ENCODE assay signal across 22 mouse cellular contexts in the genomic region with DNA sequence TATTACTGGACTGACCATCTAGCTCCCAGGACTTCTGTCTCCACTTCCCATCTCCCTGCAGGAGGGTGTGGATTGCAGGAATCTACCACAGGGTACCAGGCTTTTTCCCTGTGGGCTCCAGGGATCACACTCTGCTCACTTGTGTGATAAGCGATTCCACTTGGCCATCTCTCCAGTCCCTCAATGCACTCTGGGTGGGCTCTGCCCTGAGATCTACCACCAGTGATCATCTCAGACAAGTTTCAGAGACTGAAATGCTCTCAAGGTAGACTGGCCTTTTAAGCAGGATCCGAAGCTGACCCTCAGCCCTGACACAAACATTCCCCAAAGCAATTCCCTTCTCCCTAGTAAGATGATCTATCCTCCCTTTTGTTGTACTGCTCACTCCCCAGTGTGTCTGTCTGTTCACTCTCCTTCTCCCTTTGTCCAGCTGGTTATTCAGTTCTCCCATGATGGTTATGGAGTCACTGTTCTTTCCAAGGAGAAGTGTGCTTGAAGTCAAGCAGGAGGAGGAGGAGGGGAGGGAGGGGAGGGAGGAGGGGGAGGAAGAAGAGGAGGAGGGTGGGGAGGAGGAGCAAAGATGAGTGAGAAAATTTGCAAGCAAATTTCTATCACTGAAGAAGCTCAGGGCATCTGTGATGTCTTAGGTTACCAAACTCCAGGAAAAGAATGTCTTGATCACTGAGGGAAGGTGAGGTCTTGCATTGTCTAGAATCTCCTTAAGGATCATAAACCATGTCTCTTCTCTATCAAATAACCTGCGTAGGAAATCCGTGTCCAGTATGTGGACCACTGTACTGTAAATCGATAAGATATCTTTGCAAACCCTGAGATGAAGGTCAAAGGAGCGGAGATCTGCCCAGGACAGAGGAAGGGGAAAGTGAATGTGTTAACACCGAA. TPM values are rescaled to one million over a fixed set of nuclear protein-coding genes. Genes with fewer than 3 reads are reported as not detected.
DNase-seq lines count a peak whose midpoint lies in the region; ATAC-seq and TF ChIP-seq lines count a peak whose summit lies in the region.
"Had no signal": no experiment of that assay in that cellular context is flagged by ENCODE, and none has a peak within 500 bp of the region (broad histone marks: within the 10 kb centered on the region; RNA-seq: fewer than 3 reads in every experiment).

No protein-coding gene starts in this region.

- no peaks in the 10 kb centered on the region for H3K4me1 ChIP-seq in kidney, embryonic 14.5 days (ENCODE audit: control insufficient read depth, insufficient read depth, low read length)
- no peaks in the 10 kb centered on the region for H3K4me1 ChIP-seq in kidney, embryonic 15.5 days
- H3K4me1 ChIP-seq in kidney, embryonic 16.5 days (ENCODE audit: insufficient read depth, low read length): no peaks in the 10 kb centered on the region
- no peaks in the 10 kb centered on the region for H3K4me1 ChIP-seq in kidney, postnatal 0 days (replicated peaks; ENCODE audit: insufficient read depth, low read length)
- no peaks in the 10 kb centered on the region for H3K4me1 ChIP-seq in kidney, adult 2 months (ENCODE audit: control insufficient read depth, insufficient read depth, low read length)

- WGBS in kidney, embryonic 14.5 days: 65% methylated on average over 7 of the region's 7 CpGs
- 66% methylated on average over 7 of the region's 7 CpGs for WGBS in kidney, embryonic 15.5 days
- WGBS in kidney, embryonic 16.5 days: 59% methylated on average over 7 of the region's 7 CpGs
- WGBS in kidney, postnatal 0 days: 62% methylated on average over 7 of the region's 7 CpGs
- 48% methylated on average over 7 of the region's 7 CpGs for WGBS in kidney, adult 2 months

- H3K36me3 ChIP-seq in kidney, embryonic 14.5 days (ENCODE audit: control insufficient read depth, insufficient read depth, low read length): no peaks in the 10 kb centered on the region
- no peaks in the 10 kb centered on the region for H3K36me3 ChIP-seq in kidney, embryonic 15.5 days
- H3K36me3 ChIP-seq in kidney, embryonic 16.5 days (ENCODE audit: insufficient read depth, low read length): no peaks in the 10 kb centered on the region
- no peaks in the 10 kb centered on the region for H3K36me3 ChIP-seq in kidney, postnatal 0 days (ENCODE audit: insufficient read depth, low read length)
- no peaks in the 10 kb centered on the region for H3K36me3 ChIP-seq in kidney, adult 2 months (ENCODE audit: control insufficient read depth, insufficient read depth, low read length)
- H3K36me3 ChIP-seq: G1E had no signal

- no peak overlapping the region for H3K4me2 ChIP-seq in kidney, embryonic 14.5 days (replicated peaks; ENCODE audit: low read depth, low read length)
- H3K4me2 ChIP-seq in kidney, embryonic 15.5 days: no peak overlapping the region
- no peak overlapping the region for H3K4me2 ChIP-seq in kidney, embryonic 16.5 days (replicated peaks; ENCODE audit: low read depth, low read length)
- H3K4me2 ChIP-seq in kidney, postnatal 0 days (ENCODE audit: low read length): no peak overlapping the region

- no peak for TF ChIP-seq CTCF in kidney, postnatal 0 days (IDR thresholded peaks at IDR 0.05; ENCODE audit: low read depth)
- no peak for TF ChIP-seq CTCF in kidney, adult 2 months (conservative IDR thresholded peaks at IDR 0.05; ENCODE audit: insufficient read depth, insufficient read length, low read depth, low read length)

- peak; percentile 71; the same call in 1 of the 2 replicates for ATAC-seq in kidney, embryonic 14.5 days (ENCODE audit: low FRiP score, low TSS enrichment)
- peak; percentile 86 for ATAC-seq in kidney, embryonic 15.5 days (replicated peaks; ENCODE audit: low FRiP score)
- ATAC-seq in kidney, embryonic 16.5 days (ENCODE audit: low FRiP score, low TSS enrichment): peak; percentile 73; the same call in 1 of the 2 replicates
- ATAC-seq in kidney, postnatal 0 days (replicated peaks; ENCODE audit: low FRiP score, low read depth): peak; percentile 65; the same call in 1 of the 2 replicates
- ATAC-seq: activated CD4-positive, CD25-positive, alpha-beta regulatory T cell, adult 4 months; CD4-positive, CD25-positive, alpha-beta regulatory T cell, adult 4 months; Patski had no signal

- H3K9me3 ChIP-seq in kidney, embryonic 14.5 days (ENCODE audit: control insufficient read depth, low read length): no peaks in the 10 kb centered on the region
- H3K9me3 ChIP-seq in kidney, embryonic 15.5 days (replicated peaks): 0 out of 2 replicates have a peak, but pooled peaks cover 4% of the 10 kb centered on the region
- H3K9me3 ChIP-seq in kidney, embryonic 16.5 days (ENCODE audit: low read length): no peaks in the 10 kb centered on the region
- no peaks in the 10 kb centered on the region for H3K9me3 ChIP-seq in kidney, postnatal 0 days (replicated peaks; ENCODE audit: low read length)
- H3K9me3 ChIP-seq: G1E had no signal

- no peak overlapping the region for H3K9ac ChIP-seq in kidney, embryonic 14.5 days (ENCODE audit: low read depth, low read length)
- H3K9ac ChIP-seq in kidney, embryonic 15.5 days: no peak overlapping the region
- H3K9ac ChIP-seq in kidney, embryonic 16.5 days (replicated peaks; ENCODE audit: low read length): no peak overlapping the region
- H3K9ac ChIP-seq in kidney, postnatal 0 days (ENCODE audit: low read depth, low read length): no peak overlapping the region

- DNase-seq in kidney, postnatal 4 days: no peak
- DNase-seq in kidney, postnatal 36 days: no peak
- DNase-seq in kidney, postnatal 10 days: no peak
- peak; percentile 73 for DNase-seq in kidney, postnatal 0 days (ENCODE audit: low spot score)
- DNase-seq in kidney, adult 2 months: no peak
- DNase-seq: adrenal gland, adult 2 months; adrenal gland, adult 8-10 months; adrenal gland, postnatal 10 days; adrenal gland, postnatal 14 days; adrenal gland, postnatal 25 days; adrenal gland, postnatal 36 days; B cell, adult 2 months; cerebellum, adult 11 months; cerebellum, adult 11-12 months had no signal

- no peak overlapping the region for H3K27ac ChIP-seq in kidney, embryonic 14.5 days (ENCODE audit: low read depth, low read length)
- no peak overlapping the region for H3K27ac ChIP-seq in kidney, embryonic 15.5 days
- no peak overlapping the region for H3K27ac ChIP-seq in kidney, embryonic 16.5 days (ENCODE audit: low read length)
- H3K27ac ChIP-seq in kidney, postnatal 0 days: no peak overlapping the region
- H3K27ac ChIP-seq in kidney, adult 2 months (ENCODE audit: insufficient read depth, low read depth, low read length): no peak overlapping the region

- TF ChIP-seq POLR2A in kidney, adult 2 months (IDR thresholded peaks at IDR 0.05; ENCODE audit: low read depth, low read length): no peak

- no peak overlapping the region for H3K4me3 ChIP-seq in kidney, embryonic 14.5 days (ENCODE audit: low read length)
- no peak overlapping the region for H3K4me3 ChIP-seq in kidney, embryonic 15.5 days (replicated peaks)
- no peak overlapping the region for H3K4me3 ChIP-seq in kidney, embryonic 16.5 days (ENCODE audit: low read length)
- H3K4me3 ChIP-seq in kidney, postnatal 0 days (replicated peaks; ENCODE audit: low read depth, low read length): no peak overlapping the region
- H3K4me3 ChIP-seq in kidney, adult 2 months (ENCODE audit: insufficient read depth, low read depth, low read length): no peak overlapping the region

- no peaks in the 10 kb centered on the region for H3K27me3 ChIP-seq in kidney, embryonic 14.5 days (ENCODE audit: control insufficient read depth, insufficient read depth, low read length)
- H3K27me3 ChIP-seq in kidney, embryonic 15.5 days: no peaks in the 10 kb centered on the region
- no peaks in the 10 kb centered on the region for H3K27me3 ChIP-seq in kidney, embryonic 16.5 days (ENCODE audit: insufficient read depth, low read length)
- H3K27me3 ChIP-seq in kidney, postnatal 0 days (ENCODE audit: insufficient read depth, low read length): no peaks in the 10 kb centered on the region
- H3K27me3 ChIP-seq in kidney, adult 2 months (replicated peaks; ENCODE audit: control insufficient read depth, insufficient read depth, low read length): no peaks in the 10 kb centered on the region
- H3K27me3 ChIP-seq: CH12.LX had no signal

RNA-seq across cellular contexts. Expression of a gene that starts 50.4 kb away (rescaled TPM):
- 34.0 and 41.9 TPM in 2 replicates for polyA plus RNA-seq in kidney, embryonic 14.5 days (2014; fragmentation: Nextera tagmentation; extraction: Ambion mirVana)
- 35.1 and 37.1 TPM in 2 replicates for polyA plus RNA-seq in kidney, embryonic 15.5 days (2015; fragmentation: Nextera tagmentation; extraction: Ambion mirVana)
- 35.4 and 37.9 TPM in 2 replicates for polyA plus RNA-seq in kidney, embryonic 16.5 days (2015; fragmentation: Nextera tagmentation; extraction: Ambion mirVana)
- 39.5 and 39.9 TPM in 2 replicates for polyA plus RNA-seq in kidney, postnatal 0 days (2015; fragmentation: Nextera tagmentation; extraction: Ambion mirVana)
- 45.9 and 87.0 TPM in 2 replicates for polyA plus RNA-seq in kidney, adult 2 months (2012; rRNA removed)
